Mouse (Mus musculus): ENCODE results near the gene Fndc3a. TPM values are rescaled to one million over a fixed set of nuclear protein-coding genes. Genes with fewer than 3 reads are reported as not detected.

Gene Fndc3a
- total and polyA plus RNA-seq, 3 experiments, result 9.2 to 14.5 (median 13.6) TPM

DNA sequence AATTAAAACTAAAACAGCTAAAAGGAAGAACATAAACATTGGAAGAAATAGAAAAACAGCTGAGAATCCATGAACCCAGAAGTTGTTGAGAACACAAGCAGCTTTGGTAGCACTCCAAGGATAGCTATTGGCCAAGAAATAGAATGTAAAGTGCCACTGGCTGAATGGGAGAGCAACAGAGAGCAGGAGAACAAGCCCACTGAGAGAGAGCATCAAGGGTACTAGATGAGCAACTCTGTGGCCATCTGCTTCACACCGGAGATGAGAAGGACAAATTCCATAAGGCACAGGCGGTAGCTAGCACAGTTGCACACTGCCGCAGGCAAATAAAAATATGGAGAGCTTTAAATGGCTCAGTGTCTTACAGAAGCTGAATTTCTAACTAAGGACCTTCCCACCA, 219.4 kb downstream of the Fndc3a start:
- DNase-seq, result no peak
- 93% methylated on average over 3 of the region's 3 CpGs for WGBS
- intact Hi-C loops (cut with DNase I), result no loop called here
- Histone ChIP-seq H3K4me1 (ENCODE audit: control insufficient read depth, insufficient read depth, low read length) (no peaks in the 10 kb centered on the region), H3K9ac (ENCODE audit: low read depth, low read length) (no peak overlapping the region), H3K36me3 (ENCODE audit: control insufficient read depth, insufficient read depth, low read length) (no peaks in the 10 kb centered on the region), H3K27ac (no peak overlapping the region), H3K4me3 (no peak overlapping the region), H3K27me3 (ENCODE audit: control insufficient read depth, insufficient read depth, low read length) (no peaks in the 10 kb centered on the region), H3K79me2 (replicated peaks; ENCODE audit: control insufficient read depth, insufficient read depth, low read length) (no peaks in the 10 kb centered on the region)
- no peak for TF ChIP-seq POLR2A (IDR thresholded peaks at IDR 0.05; ENCODE audit: insufficient read depth, low read depth, low read length)
- TF ChIP-seq EP300 (IDR thresholded peaks at IDR 0.05; ENCODE audit: insufficient read depth, low read depth, low read length), result no peak
- no peak for TF ChIP-seq CTCF (IDR thresholded peaks at IDR 0.05)

Other genes starting within 250 kb of the Fndc3a start
- not detected for gene Gm9195, start 218.2 kb downstream of the Fndc3a start, total RNA-seq (2021)
- not detected in 2 replicates for gene Gm9195, start 218.2 kb downstream of the Fndc3a start, polyA plus RNA-seq (2012; rRNA removed)

Measured in heart, adult 2 months (tissue).